In genomic region chr1:159788312-159788711, GRCm38 (mm10) we compare ENCODE assay signal across 11 mouse cellular contexts.
"Had no signal": no experiment of that assay in that cellular context is flagged by ENCODE, and none has a peak within 500 bp of the region (broad histone marks: within the 10 kb centered on the region; RNA-seq: fewer than 3 reads in every experiment).

No protein-coding gene starts in this region.

- DNase-seq: kidney, adult 2 months; kidney, postnatal 25 days; liver; lung, adult 18-20 months; lung, postnatal 10 days; lung, postnatal 36 days; retina, postnatal 1 day; right cerebral cortex, postnatal 25 days; thymus, adult 2 months; thymus, postnatal 14 days; thymus, postnatal 4 days had no signal
